Mouse (Mus musculus) adrenal gland, postnatal 36 days (tissue): ENCODE measurements around the gene Dpm3. TPM values are rescaled to one million over a fixed set of nuclear protein-coding genes. Genes with fewer than 3 reads are reported as not detected.
A peak's percentile ranks its signal among the peaks of the same experiment; 100 is the strongest.

Experiments
- DNase-seq, 2 experiments: peaks; one replicate each; pipeline ENCODE4 v3.0.0; 2021; ENCODE audit warnings: mixed read lengths in 1 of 2
- total RNA-seq, 2 experiments: library from RNA; stranded (reverse); gene quantifications; 2 replicates each; pipeline ENCODE4 v1.2.3; 2021

The Dpm3 gene
- total RNA-seq, 2 experiments from 2014 or later, result 117 to 130 TPM

- no peak for DNase-seq
These were observed 27.8 kb upstream of the Dpm3 start for GRCm38 (mm10) chr3:89231345-89231744.

- no peak for DNase-seq
These were observed 27.3 kb upstream of the Dpm3 start for GRCm38 (mm10) chr3:89231772-89232275.

GRCm38 (mm10) chr3:89232614-89233013 is 26.5 kb upstream of the Dpm3 start:
- no peak for DNase-seq

DNA sequence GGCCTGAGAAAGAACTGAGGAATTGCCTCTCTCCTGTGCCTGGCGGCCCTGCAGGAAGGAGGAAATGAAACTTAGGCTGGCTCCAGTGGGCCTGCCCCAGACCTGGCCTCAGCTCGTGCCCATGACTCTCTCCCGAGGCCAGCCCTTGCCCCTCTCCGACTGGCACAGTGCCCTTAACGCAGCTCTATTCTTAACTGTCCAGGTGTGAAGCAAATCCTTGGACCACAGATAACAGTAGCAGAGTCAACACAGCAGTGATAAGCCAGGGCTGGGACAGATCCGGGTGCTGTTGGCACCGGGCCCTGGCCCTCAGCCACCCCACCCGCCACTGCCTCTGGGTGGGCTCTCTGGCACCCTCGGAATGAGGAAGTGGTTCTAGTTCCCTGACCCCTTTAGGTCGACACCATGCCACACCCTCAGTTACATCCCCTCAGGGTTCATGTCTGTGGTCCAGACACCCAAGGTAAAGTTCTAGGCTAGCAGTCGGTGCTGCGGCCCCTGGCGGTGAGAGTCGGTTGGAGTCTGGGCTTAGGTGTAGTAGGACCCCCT is 25.5 kb upstream of the Dpm3 start:
- DNase-seq, result no peak

DNA sequence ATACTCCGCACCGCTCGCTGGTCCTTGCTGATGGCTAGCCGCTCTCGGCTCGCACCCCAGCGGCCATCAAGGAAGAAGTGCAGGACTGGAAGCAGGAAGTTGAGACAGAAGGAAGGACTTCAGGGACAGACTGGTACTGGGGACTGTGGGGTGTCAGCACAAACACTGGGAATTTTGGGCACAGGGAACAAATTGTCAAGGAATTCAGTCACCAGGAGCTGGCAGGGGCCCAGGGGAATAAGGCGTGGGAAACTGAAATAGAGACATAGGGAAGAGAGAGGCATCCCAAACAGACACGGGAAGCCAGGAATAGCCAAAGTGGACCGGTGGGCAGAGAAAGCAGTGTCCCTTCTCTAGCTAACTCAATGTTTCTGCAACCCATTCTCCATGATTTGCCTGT is 22.6 kb upstream of the Dpm3 start:
- no peak for DNase-seq

DNA sequence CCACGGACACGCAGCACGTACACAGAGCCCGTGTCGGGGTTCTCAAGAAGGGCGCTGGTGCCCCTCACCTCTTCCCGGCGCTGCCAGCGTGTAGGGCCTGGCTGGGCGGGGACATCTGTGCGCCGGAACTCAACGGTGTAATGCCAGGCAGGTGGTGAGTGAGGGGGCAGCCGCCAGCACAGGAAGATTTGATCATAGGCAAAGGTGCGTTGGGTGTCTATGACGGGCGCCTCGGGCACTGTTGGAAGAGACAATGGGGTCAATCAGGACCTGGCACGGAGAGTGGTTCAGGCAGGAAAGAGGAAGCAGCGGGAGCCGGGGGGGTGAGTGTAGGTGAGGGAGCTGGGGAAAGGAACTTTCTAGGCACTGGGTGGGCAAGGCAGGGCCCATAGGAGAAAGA is 21.5 kb upstream of the Dpm3 start:
- no peak for DNase-seq

GRCm38 (mm10) chr3:89238494-89238893 is 20.7 kb upstream of the Dpm3 start:
- no peak for DNase-seq

- DNase-seq, result peak; percentile 48 to 60
These were observed 16.7 kb upstream of the Dpm3 start for GRCm38 (mm10) chr3:89242331-89242895.

GRCm38 (mm10) chr3:89243609-89244008 is 15.5 kb upstream of the Dpm3 start:
- DNase-seq, result no peak

- DNase-seq, result peak in 1 of 2 experiments; percentile 28
These were observed 14.8 kb upstream of the Dpm3 start for GRCm38 (mm10) chr3:89244158-89244981.

DNA sequence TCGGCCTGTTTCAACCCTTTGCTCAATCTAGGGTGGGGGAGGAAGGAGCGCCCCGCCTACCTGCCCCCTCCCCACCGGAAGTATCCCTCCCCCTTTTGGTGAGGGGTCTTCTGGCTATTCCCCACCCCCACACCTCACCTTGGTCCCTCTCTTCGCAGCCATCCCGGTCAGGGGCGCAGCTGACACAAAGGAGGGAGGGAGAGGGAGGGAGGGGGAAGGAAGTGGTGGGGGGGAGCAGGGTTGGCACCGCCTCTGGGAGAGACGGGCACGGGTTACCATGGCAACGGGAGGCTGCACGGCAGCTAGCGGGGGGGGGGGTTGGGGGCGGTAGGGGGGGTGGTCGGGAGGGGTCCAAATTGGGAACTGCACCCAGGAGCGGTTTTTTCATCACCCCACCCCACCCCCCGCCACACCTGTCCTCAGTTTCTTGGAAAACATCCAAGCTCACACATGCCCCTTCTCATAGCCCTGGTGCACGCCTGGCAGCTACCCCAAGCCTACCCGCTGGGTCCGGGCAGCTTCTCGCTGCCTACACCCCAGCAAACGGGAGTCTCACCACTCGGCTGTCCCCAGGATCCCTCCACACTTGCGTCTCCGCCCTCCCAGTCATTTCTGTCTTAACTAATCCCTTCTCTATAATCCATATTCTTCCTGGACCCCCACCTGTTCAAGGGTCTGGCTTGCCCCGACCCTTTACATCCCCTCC is 14.0 kb upstream of the Dpm3 start:
- no peak for DNase-seq

DNA sequence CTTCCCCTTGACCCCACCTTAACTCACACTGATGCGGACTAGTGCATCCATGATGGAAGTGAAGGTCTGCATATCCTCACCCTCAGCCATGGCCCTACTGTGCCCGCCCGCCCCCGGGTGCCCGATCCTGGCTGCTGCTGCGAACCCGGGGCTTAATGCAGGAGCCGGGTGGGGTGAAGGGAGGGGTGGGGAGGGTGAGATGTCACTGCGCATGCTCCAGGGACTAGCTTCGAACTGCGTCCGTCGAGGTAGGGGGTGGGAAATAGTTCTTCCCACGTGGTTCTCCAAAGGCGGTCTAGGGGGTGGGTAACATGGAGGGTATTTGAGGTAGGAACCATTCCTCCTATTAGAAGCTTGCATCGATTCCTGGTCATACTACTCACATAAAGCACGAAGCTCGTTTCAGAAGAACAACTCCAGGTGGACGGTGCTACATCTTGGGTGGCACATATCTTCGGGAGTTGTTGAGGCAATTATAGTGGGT is 13.4 kb upstream of the Dpm3 start, which contains the start of gene Krtcap2:
Krtcap2 (plus strand) TSS at position 279 of the 484 bp plus-strand sequence.
- no peak for DNase-seq

DNA sequence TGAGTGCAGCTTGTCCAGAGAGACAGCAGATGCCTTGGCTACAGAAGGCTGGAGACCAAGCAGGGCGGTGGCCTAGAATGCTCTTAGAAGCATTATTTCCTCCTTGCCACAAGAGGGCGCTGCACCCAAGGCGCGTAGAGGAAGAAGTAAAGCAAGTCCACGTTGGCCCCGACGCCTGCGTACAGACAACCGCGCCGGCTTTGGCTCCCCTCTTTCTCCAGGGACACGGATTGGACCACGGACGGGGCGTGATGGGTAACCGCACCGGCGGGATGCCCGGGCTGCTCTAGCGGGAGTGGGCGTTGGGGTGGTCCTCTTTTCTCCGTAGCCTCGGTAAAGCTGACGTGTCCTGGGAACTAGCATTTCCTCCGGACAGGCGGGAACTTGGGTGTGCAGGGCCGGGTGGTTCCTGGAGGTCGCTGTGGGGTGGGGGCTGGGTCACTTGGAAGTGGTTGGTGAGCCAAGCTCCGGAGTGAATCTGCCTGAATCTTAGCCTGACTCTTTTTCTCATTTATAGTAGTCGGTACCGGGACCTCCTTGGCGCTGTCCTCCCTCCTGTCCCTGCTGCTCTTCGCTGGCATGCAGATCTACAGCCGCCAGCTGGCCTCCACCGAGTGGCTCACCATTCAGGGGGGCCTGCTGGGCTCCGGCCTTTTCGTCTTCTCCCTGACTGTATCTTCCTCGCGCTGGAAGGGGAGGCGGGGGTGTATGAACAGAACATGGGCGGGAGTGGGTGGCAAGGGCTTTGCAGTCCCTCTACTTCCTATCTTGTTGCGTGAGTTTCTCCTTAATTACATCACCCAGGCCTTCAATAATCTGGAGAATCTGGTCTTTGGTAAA is 12.7 kb upstream of the Dpm3 start, which contains the start of gene Trim46:
Trim46 (minus strand) TSS at position 49 of the 840 bp plus-strand sequence.
- peak; percentile 92 for DNase-seq

GRCm38 (mm10) chr3:89247466-89247865 is 11.7 kb upstream of the Dpm3 start:
- no peak for DNase-seq

DNA sequence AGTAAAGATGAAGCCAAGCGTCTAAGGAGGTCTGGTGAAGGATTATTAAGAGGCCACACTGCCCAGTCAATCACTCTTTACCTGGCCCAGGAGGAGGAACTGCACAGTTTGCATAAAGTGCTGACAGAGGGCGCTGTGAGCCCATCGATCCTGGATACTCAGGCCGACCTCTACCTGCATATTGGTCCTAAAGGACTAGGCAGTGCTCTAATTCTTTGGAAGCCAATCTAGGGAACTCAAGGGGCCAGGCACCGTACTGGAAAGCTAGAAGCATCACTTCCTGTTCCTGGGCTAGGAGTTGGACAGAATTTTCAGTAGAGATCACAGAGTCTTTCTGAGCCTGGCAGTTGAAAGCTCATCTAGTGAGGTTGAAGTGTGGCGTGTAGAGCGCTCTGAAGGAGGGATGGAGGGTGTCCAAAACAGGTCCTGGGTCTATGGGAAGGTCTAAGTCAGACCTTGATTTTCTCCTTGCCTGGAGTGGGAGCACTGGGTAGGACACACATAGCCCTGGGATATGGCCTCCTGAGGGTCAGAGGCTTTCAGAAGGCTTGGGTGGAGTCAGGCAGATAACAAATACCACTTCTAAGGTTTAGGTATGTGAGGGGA is 8.6 kb upstream of the Dpm3 start:
- peak; percentile 69 to 77 for DNase-seq

DNA sequence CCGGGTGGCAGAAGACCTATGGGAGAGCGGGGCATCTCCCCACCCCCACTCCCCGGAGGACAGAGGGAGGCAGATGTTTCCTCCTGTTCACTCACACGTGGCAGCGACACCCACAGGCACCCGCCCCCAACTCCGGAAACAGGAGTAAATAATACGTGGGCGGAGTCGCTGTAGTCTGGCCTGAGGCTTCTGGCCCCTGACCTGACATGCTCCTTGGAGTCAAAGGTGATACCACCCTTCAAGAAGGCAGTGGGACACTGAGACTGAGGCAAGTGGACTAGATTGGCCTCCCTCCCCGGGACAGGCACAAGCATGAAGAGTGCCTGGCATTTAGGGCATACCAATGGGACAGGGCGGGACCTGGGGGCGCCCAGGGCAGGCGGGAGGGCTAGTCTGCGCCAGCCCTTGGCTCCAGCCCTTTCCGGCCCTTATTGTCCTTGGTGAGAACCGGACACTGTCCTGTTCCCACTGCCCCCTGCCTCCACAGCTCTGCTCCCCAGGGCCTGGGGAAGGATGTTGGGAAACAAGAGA is 7.7 kb upstream of the Dpm3 start:
- DNase-seq, result peak; percentile 52 to 77

GRCm38 (mm10) chr3:89254994-89255393 is 4.2 kb upstream of the Dpm3 start:
- no peak for DNase-seq

GRCm38 (mm10) chr3:89256177-89256576 is 3.0 kb upstream of the Dpm3 start:
- DNase-seq, result no peak

DNA sequence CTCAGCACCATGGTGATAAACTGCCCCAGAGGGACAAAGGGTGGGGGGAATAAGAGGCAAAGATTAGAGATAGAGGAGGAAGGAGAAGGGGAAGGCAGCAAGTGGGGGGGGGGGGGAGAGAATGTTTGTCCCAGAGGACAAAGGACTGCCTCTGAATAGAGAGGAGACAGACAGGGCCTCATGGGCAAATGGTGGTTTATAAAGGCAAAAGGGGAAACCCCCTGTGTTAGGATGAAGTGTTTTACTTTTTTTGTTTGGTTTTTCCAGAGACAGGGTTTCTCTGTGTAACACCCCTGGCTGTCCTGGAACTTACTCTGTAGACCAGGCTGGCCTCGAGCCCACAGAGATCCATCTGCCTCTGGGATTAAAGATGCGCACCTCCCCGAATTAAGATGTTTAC is 1.1 kb downstream of the Dpm3 start:
- DNase-seq, result no peak

- peak in 1 of 2 experiments; percentile 23 for DNase-seq
These were observed 3.3 kb downstream of the Dpm3 start for GRCm38 (mm10) chr3:89262417-89262816.
